Mouse (Mus musculus): ENCODE results near the gene Ptpn13. TPM values are rescaled to one million over a fixed set of nuclear protein-coding genes. Genes with fewer than 3 reads are reported as not detected.

Gene Ptpn13
- polyA plus RNA-seq, 1 experiment, result 7.6 TPM

GRCm38 (mm10) chr5:103382951-103383350 lies 42.0 kb upstream of the Ptpn13 start:
- no peak overlapping the region for H3K4me3 ChIP-seq (ENCODE audit: control insufficient read depth, insufficient read depth, low read length)
- no peak overlapping the region for H3K27ac ChIP-seq (ENCODE audit: control insufficient read depth, insufficient read depth, low read length)
- WGBS, result 93% methylated on average over 4 of the region's 4 CpGs
- no peaks in the 10 kb centered on the region for H3K27me3 ChIP-seq (ENCODE audit: control insufficient read depth, insufficient read depth, low read length)
- H3K36me3 ChIP-seq (ENCODE audit: control insufficient read depth, insufficient read depth, low read length), result no peaks in the 10 kb centered on the region
- TF ChIP-seq POLR2A (IDR thresholded peaks at IDR 0.05; ENCODE audit: control insufficient read depth, extremely low read depth, insufficient read depth, low read length, poor library complexity) (no peak), CTCF (IDR thresholded peaks at IDR 0.05; ENCODE audit: borderline replicate concordance, control insufficient read depth, extremely low read depth, insufficient read depth, low read length, poor library complexity) (no peak)
- no peak for DNase-seq
- 0 out of 2 replicates have a peak, but pooled peaks cover 2% of the 10 kb centered on the region for H3K4me1 ChIP-seq (replicated peaks; ENCODE audit: control insufficient read depth, insufficient read depth, low read length)

- Histone ChIP-seq H3K36me3 (ENCODE audit: control insufficient read depth, insufficient read depth, low read length) (no peaks in the 10 kb centered on the region), H3K27ac (ENCODE audit: control insufficient read depth, insufficient read depth, low read length) (no peak overlapping the region), H3K27me3 (ENCODE audit: control insufficient read depth, insufficient read depth, low read length) (no peaks in the 10 kb centered on the region), H3K4me1 (replicated peaks; ENCODE audit: control insufficient read depth, insufficient read depth, low read length) (no peaks in the 10 kb centered on the region), H3K4me3 (ENCODE audit: control insufficient read depth, insufficient read depth, low read length) (no peak overlapping the region)
- DNase-seq, result no peak
- TF ChIP-seq POLR2A (IDR thresholded peaks at IDR 0.05; ENCODE audit: control insufficient read depth, extremely low read depth, insufficient read depth, low read length, poor library complexity) (no peak), CTCF (IDR thresholded peaks at IDR 0.05; ENCODE audit: borderline replicate concordance, control insufficient read depth, extremely low read depth, insufficient read depth, low read length, poor library complexity) (no peak)
- WGBS, result 83% methylated on average over 7 of the region's 7 CpGs
Observed at GRCm38 (mm10) chr5:103384021-103384420, 41.0 kb upstream of the Ptpn13 start.

- TF ChIP-seq POLR2A (IDR thresholded peaks at IDR 0.05; ENCODE audit: control insufficient read depth, extremely low read depth, insufficient read depth, low read length, poor library complexity) (no peak), CTCF (IDR thresholded peaks at IDR 0.05; ENCODE audit: borderline replicate concordance, control insufficient read depth, extremely low read depth, insufficient read depth, low read length, poor library complexity) (no peak)
- 77% methylated on average over 8 of the region's 8 CpGs for WGBS
Observed at GRCm38 (mm10) chr5:103387540-103388026, 37.4 kb upstream of the Ptpn13 start.

GRCm38 (mm10) chr5:103389415-103389814 lies 35.6 kb upstream of the Ptpn13 start:
- Histone ChIP-seq H3K27ac (ENCODE audit: control insufficient read depth, insufficient read depth, low read length) (no peak overlapping the region), H3K4me3 (ENCODE audit: control insufficient read depth, insufficient read depth, low read length) (no peak overlapping the region), H3K4me1 (replicated peaks; ENCODE audit: control insufficient read depth, insufficient read depth, low read length) (no peaks in the 10 kb centered on the region), H3K27me3 (ENCODE audit: control insufficient read depth, insufficient read depth, low read length) (no peaks in the 10 kb centered on the region), H3K36me3 (ENCODE audit: control insufficient read depth, insufficient read depth, low read length) (no peaks in the 10 kb centered on the region)
- DNase-seq, result no peak
- TF ChIP-seq POLR2A (IDR thresholded peaks at IDR 0.05; ENCODE audit: control insufficient read depth, extremely low read depth, insufficient read depth, low read length, poor library complexity) (no peak), CTCF (IDR thresholded peaks at IDR 0.05; ENCODE audit: borderline replicate concordance, control insufficient read depth, extremely low read depth, insufficient read depth, low read length, poor library complexity) (no peak)
- WGBS, result 53% methylated on average over 5 of the region's 5 CpGs

More at GRCm38 (mm10) chr5:103387540-103388026, 37.4 kb upstream of the Ptpn13 start:
- no peaks in the 10 kb centered on the region for H3K27me3 ChIP-seq (ENCODE audit: control insufficient read depth, insufficient read depth, low read length)
- no peaks in the 10 kb centered on the region for H3K36me3 ChIP-seq (ENCODE audit: control insufficient read depth, insufficient read depth, low read length)
- H3K4me3 ChIP-seq (ENCODE audit: control insufficient read depth, insufficient read depth, low read length), result no peak overlapping the region
- no peaks in the 10 kb centered on the region for H3K4me1 ChIP-seq (replicated peaks; ENCODE audit: control insufficient read depth, insufficient read depth, low read length)
- no peak for DNase-seq
- no peak overlapping the region for H3K27ac ChIP-seq (ENCODE audit: control insufficient read depth, insufficient read depth, low read length)

GRCm38 (mm10) chr5:103393220-103393619 lies 31.8 kb upstream of the Ptpn13 start:
- no peak for DNase-seq
- WGBS, result 45% methylated on average over 4 of the region's 4 CpGs
- no peaks in the 10 kb centered on the region for H3K4me1 ChIP-seq (replicated peaks; ENCODE audit: control insufficient read depth, insufficient read depth, low read length)
- no peak for TF ChIP-seq POLR2A (IDR thresholded peaks at IDR 0.05; ENCODE audit: control insufficient read depth, extremely low read depth, insufficient read depth, low read length, poor library complexity)
- no peak for TF ChIP-seq CTCF (IDR thresholded peaks at IDR 0.05; ENCODE audit: borderline replicate concordance, control insufficient read depth, extremely low read depth, insufficient read depth, low read length, poor library complexity)
- H3K4me3 ChIP-seq (ENCODE audit: control insufficient read depth, insufficient read depth, low read length), result no peak overlapping the region
- H3K27me3 ChIP-seq (ENCODE audit: control insufficient read depth, insufficient read depth, low read length), result no peaks in the 10 kb centered on the region
- H3K27ac ChIP-seq (ENCODE audit: control insufficient read depth, insufficient read depth, low read length), result no peak overlapping the region
- H3K36me3 ChIP-seq (ENCODE audit: control insufficient read depth, insufficient read depth, low read length), result no peaks in the 10 kb centered on the region

GRCm38 (mm10) chr5:103393752-103394151 lies 31.2 kb upstream of the Ptpn13 start:
- no peak for TF ChIP-seq POLR2A (IDR thresholded peaks at IDR 0.05; ENCODE audit: control insufficient read depth, extremely low read depth, insufficient read depth, low read length, poor library complexity)
- no peak for TF ChIP-seq CTCF (IDR thresholded peaks at IDR 0.05; ENCODE audit: borderline replicate concordance, control insufficient read depth, extremely low read depth, insufficient read depth, low read length, poor library complexity)
- Histone ChIP-seq H3K27ac (ENCODE audit: control insufficient read depth, insufficient read depth, low read length) (no peak overlapping the region), H3K27me3 (ENCODE audit: control insufficient read depth, insufficient read depth, low read length) (no peaks in the 10 kb centered on the region), H3K4me3 (ENCODE audit: control insufficient read depth, insufficient read depth, low read length) (no peak overlapping the region), H3K36me3 (ENCODE audit: control insufficient read depth, insufficient read depth, low read length) (no peaks in the 10 kb centered on the region), H3K4me1 (replicated peaks; ENCODE audit: control insufficient read depth, insufficient read depth, low read length) (no peaks in the 10 kb centered on the region)
- no peak for DNase-seq
- WGBS, result 89% methylated on average over 16 of the region's 16 CpGs

- WGBS, result 93% methylated on average over 5 of the region's 5 CpGs
- H3K27me3 ChIP-seq (ENCODE audit: control insufficient read depth, insufficient read depth, low read length), result no peaks in the 10 kb centered on the region
- no peak for DNase-seq
- H3K4me1 ChIP-seq (replicated peaks; ENCODE audit: control insufficient read depth, insufficient read depth, low read length), result no peaks in the 10 kb centered on the region
- no peak overlapping the region for H3K4me3 ChIP-seq (ENCODE audit: control insufficient read depth, insufficient read depth, low read length)
- no peak overlapping the region for H3K27ac ChIP-seq (ENCODE audit: control insufficient read depth, insufficient read depth, low read length)
- TF ChIP-seq CTCF (IDR thresholded peaks at IDR 0.05; ENCODE audit: borderline replicate concordance, control insufficient read depth, extremely low read depth, insufficient read depth, low read length, poor library complexity) (no peak), POLR2A (IDR thresholded peaks at IDR 0.05; ENCODE audit: control insufficient read depth, extremely low read depth, insufficient read depth, low read length, poor library complexity) (no peak)
- no peaks in the 10 kb centered on the region for H3K36me3 ChIP-seq (ENCODE audit: control insufficient read depth, insufficient read depth, low read length)
Observed at GRCm38 (mm10) chr5:103395683-103396082, 29.3 kb upstream of the Ptpn13 start.

Measured in thymus, adult 2 months (tissue).